Mouse (Mus musculus) adrenal gland, postnatal 14 days (tissue): ENCODE data around the gene Bst2. TPM values are rescaled to one million over a fixed set of nuclear protein-coding genes. Genes with fewer than 3 reads are reported as not detected.
A peak's percentile ranks its signal among the peaks of the same experiment; 100 is the strongest.
"Not testable (repeated sequence)": the region's sequence is repeated elsewhere in the genome, so short reads cannot be mapped to it uniquely, and the experiment has no call there.

Experiments
- DNase-seq: peaks from one replicate; pipeline ENCODE4 v3.0.0; 2021; ENCODE audit warnings: mixed read lengths
- total RNA-seq: library from RNA; stranded (reverse); gene quantifications from 2 replicates; pipeline ENCODE4 v1.2.3, GENCODE M21; 2021

Bst2 gene
- total RNA-seq, 1 experiment from 2014 or later = 47.9 TPM

DNA sequence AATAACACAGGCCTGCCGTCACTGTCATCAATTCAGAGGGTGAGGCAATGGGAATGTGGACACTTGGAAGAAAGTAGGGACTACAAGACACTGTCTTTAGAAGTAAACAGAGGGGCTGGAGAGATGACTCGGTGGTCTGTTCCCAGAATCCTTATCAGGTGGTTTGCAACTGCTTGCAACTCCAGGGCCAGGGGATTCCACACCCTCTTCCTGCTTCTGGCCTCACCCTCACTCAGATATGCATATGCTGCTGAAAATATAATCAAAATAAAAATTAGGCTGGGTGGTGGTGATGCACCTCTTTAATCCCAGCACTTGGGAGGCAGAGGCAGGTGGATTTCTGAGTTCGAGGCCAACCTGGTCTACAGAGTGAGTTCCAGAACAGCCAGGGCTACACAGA is 22.8 kb upstream of the Bst2 start:
- no peak for DNase-seq

- peak; percentile 90 for DNase-seq
These were observed 21.9 kb upstream of the Bst2 start for GRCm38 (mm10) chr8:71558958-71559690.

DNA sequence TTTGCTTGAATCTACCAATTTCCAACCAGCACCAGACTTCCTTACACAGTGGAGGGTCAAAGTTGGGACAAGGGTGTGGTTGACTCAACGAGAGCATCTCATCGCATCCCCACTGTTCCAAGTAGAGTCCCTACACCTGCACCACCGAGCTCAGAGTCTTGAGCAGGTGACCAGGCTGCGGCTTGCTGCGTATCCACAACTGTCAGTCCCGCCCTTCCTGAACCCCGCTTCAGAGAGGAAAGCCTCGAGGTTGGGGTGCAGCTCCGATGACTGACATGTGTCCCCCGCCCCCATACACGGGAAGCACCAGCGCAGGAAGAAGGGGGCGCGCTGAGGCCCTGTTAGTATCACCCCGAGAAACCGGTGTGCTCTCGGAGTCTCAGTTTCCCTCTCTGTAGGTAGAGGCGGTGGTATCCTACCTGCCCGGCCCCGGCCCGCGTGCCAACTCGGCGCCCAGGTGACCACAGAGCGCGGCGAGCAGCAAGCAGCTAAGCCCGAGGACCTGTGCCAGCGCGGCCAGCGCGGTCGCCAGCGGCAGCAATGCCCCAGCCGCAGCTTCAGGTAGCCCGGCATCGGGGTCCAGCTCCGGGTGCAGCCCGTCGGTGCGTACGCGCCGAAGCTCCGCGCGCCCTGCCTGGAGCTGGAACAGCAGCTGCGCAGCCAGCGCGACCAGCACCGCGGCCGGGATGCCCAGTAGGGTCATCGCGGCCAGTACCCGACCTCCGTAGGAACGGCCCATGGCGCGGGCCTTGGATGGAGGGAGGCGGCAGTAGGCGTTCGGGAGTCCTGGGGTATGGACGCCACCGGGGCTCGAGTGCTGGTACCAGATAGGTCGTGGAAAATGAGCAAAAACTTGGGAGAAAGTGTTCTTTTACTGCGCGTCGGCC is 21.1 kb upstream of the Bst2 start, which contains the start of gene Tmem221:
TSS of gene Tmem221 (minus strand) at position 801 of the 887 bp plus-strand sequence.
- DNase-seq = peak; percentile 42

- no peak for DNase-seq
These were observed 17.4 kb upstream of the Bst2 start for GRCm38 (mm10) chr8:71554644-71555043.

GRCm38 (mm10) chr8:71554001-71554400 is 16.7 kb upstream of the Bst2 start:
- DNase-seq = no peak

- DNase-seq = no peak
These were observed 15.5 kb upstream of the Bst2 start for GRCm38 (mm10) chr8:71552770-71553169.

DNA sequence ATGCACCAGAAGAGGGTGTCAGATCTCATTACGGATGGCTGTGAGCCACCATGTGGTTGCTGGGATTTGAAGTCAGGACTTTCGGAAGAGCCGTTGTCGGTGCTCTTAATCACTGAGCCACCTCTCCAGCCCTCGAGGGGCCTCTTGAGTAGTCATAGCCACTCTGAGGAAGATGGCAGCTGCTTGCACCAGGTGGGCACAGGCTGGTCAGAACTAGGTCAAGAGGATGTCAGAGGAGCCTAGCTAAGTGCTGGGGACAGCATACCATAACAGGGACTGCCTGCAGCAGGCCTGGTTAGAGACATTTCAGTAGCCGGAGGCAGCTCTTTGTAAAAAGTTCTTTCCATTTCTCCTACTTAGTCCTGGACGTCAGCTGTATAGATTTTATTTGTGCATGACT is 13.5 kb upstream of the Bst2 start:
- DNase-seq = no peak

DNA sequence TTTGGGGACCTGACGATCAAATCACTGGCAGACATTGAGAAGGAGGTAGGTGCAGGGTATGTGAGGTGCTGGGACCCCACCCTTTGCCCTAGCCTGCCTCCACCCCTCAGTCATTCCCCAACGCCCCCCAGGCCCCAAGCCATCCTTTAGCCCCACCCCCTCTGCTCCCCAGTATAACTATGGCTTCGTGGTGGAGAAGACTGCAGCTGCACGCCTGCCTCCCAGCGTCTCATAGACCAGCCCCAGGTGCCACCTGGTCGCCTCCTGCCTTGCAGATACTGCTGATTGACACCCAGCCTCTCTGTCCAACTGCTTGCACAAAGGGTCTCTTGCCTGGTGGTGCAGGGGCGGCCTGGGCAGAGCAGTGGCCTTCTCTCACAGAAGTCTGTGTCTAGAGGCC is 10.3 kb upstream of the Bst2 start:
- DNase-seq = no peak

DNA sequence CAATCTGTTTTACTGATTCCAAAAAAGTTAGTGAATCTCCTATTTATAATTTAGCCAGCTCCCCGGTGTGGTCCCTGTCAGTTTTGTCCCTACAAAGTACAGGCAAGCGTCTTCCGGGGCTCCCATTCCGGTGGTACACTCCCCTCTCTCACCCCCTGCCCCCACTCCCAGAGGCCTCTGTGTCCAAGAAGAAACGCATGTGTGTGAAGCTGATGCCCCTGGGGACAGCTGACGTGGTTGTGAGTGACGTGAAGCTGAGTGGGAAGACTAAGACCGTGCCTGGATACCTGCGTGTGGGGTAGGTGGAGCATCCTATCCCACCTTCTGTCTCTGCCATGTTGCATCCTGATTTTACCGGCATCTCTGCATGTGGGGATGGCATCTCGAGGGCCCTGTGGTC is 7.8 kb upstream of the Bst2 start:
- no peak for DNase-seq

GRCm38 (mm10) chr8:71543755-71544154 is 6.5 kb upstream of the Bst2 start:
- no peak for DNase-seq

GRCm38 (mm10) chr8:71542632-71543343 is 5.5 kb upstream of the Bst2 start, which contains the start of gene Mvb12a:
Mvb12a (plus strand) TSS chr8:71542922.
- peak; percentile 97 for DNase-seq

DNA sequence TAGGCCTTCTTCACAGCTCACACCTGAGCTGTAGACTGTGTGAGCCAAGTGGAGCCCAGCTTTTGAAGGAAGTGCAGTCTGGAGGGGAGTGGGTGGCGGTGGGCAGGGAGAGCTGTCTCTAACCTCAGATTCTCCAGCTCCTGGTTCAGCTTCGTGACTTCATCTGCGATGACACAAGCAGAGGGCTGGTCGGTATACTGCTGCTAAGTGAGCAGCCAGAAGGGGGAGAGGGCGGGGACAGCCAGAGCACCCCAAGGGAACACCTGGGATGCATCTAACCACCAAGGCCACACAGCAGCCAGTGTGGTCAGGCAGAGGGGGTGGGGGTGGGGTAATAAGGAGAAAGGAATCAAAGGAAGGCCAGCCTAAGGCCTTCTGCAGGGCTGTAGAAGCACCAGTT is 1.6 kb downstream of the Bst2 start:
- no peak for DNase-seq

DNA sequence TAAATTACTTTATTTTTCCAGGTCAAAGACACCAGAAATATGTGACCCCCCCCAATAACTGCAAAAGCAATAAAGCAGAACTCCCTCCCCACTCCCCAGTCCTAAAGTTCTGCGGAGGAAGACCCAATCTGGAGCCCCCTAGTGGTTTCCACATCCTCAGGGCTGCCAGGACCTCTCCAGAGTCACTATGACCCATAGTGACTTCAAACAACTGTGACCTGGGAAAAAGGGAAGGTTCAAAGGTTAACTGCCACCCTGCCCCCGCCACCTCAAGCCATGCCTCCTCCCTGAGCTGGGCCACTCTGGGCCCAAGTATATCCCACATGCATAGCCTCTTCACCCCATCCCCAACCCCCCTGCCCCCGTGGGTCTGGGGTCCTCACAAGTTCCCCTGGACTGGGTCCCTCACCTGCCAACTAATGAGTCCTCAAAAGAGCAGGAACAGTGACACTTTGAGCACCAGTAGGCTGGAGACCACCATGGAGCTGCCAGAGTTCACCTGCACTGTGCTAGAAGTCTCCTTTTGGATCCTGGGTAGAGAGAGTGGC is 2.9 kb downstream of the Bst2 start:
- DNase-seq = no peak

DNA sequence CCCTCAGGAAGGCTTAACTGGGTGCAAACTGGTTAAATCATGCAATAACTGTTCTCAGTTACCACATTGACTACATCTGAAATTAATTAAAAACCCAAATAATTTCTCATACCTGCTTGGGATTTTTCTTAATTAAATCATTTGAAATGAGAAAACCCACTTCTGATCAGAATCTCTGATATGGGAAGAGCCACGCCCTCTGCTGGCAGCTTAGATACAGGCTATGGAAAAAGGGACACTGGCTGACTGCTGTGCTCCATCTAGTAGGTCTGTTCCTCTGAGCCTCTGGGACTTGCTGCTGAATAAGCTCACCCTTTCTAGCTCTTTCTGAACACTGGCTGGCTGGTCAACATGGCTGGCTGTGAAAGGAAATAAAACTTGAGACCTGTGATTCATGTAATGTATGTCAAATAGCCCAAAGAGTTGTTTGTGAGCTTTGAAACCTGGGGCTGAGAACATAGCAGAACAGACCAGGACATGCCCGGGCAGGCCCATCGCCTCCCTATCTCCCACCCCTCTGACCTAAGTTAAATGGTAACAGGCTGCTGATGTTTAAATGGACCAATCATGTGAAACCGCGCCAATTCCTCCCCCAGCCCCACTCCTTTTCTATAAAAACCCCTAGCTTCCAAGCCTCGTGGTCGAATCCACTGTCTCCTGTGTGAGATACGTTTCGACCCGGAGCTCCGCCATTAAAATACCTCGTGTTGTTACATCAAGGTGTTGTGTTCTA is 6.4 kb downstream of the Bst2 start:
- not testable (repeated sequence) for DNase-seq

DNA sequence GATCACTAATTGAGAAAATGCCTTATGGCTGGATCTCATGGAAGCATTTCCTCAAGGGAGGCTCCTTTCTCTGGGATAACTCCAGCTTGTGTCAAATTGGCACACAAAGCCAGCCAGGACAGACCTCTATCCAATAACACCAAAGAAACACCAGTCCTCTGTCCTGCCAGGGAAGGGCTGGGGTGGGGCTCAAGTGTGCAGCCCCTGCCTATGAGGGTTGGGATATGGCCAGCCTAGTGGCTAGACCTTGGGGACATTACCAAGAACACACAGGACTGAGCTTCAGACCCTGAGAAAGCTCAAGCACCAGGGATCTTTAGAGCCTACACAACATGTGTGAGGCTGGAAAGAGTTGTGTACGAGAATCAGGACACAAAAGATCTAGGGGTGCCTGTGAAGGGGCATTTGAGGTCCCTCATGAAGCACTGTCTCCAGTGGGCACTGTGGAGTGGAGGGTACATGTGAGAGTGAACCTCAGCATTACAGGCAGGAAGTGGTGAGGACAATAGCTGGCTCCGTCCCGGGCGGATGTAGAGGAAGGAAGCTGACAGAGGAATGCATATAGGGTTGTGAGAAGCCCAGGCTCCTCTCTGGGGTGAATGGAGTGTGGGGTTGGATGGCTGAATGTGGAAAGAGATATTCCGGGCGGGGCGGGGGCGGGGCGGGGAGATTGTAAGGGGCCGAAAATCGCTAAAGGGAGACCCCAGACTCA is 8.7 kb downstream of the Bst2 start:
- no peak for DNase-seq

GRCm38 (mm10) chr8:71527162-71527870 is 9.9 kb downstream of the Bst2 start:
- DNase-seq = no peak

DNA sequence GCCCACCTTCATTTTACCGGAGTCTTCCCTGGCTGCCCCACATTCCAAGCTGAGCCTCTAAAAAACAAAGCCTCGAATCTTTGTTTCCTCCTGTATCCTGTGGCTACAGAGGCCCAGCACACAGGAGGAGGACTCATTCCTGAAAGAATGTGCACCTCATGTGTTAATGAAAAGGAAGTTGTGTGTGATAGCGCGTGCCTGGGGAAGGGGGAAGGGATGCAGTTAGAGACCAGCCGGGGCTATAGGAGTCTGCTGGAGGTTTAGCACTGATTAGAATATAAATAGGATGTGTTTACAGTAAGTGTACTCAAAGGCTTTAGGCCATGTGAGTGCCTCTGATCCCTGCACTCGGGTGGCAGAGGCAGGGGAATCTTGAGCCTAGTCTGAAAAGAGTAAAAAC is 11.0 kb downstream of the Bst2 start:
- no peak for DNase-seq

GRCm38 (mm10) chr8:71525226-71526050 is 11.8 kb downstream of the Bst2 start, which contains the start of gene Ccdc194:
Ccdc194 (minus strand) TSS chr8:71525711.
- DNase-seq = no peak

DNA sequence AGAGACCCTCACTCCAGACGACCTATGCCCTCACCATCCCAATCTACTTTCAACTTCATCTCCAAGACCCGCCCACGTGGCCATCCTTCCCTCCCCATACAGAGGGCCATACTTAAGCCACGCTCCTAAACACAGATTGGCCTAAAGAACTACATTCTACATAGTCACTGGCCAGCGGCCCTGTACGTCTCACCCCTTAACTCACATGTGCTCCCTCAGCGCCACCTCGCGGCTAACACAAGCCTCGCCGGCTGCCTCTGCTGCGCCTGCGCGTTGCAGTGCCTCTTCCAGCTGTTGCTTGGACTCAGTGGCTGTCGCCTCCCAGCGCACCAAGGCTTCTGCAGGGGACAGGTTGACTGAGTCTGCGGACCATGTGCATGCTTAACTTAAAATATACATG is 15.6 kb downstream of the Bst2 start:
- peak; percentile 97 for DNase-seq
